Comparison of ENCODE assay signal across 8 mouse cellular contexts in the genomic region with DNA sequence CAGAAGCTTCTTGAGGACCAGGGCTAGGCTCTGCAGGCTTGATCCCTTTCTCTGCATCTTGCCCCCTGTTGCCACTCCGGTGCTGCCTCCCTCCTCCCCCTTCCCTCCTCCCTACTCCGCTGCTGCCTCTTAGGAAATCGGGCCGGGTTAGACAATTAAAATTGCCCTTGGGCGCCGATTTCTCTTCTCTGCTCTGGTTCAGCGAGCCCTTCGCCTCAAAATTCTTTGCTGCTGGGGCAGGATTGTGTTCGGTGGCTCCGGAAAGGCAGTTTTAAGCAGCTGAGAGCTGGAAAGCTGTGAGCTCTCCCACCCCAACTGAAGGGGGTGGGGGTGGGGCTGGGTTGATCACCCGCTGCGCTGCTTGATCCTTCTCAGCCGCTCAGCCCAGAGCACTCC. TPM values are rescaled to one million over a fixed set of nuclear protein-coding genes. Genes with fewer than 3 reads are reported as not detected.
DNase-seq lines count a peak whose midpoint lies in the region; ATAC-seq and TF ChIP-seq lines count a peak whose summit lies in the region.

No protein-coding gene starts in this region.

- H3K9me3 ChIP-seq in CH12.LX (replicated peaks; ENCODE audit: low read length) = no peaks in the 10 kb centered on the region
- H3K9me3 ChIP-seq in heart, embryonic 14.5 days (ENCODE audit: control insufficient read depth, low read length) = no peaks in the 10 kb centered on the region
- no peaks in the 10 kb centered on the region for H3K9me3 ChIP-seq in lung, postnatal 0 days (ENCODE audit: low read length)

- TF ChIP-seq CTCF in CH12.LX (conservative IDR thresholded peaks at IDR 0.05 in 1 of 2, IDR thresholded peaks at IDR 0.05 in 1 of 2; ENCODE audit: low read depth in 2 of 2, low read length in 2 of 2) = no peak
- TF ChIP-seq CTCF in lung, postnatal 0 days (IDR thresholded peaks at IDR 0.05) = no peak

- no peak for ATAC-seq in heart, embryonic 14.5 days (ENCODE audit: insufficient number of reproducible peaks, insufficient read depth, low FRiP score, low read depth)
- no peak for ATAC-seq in lung, postnatal 0 days
- ATAC-seq in erythroid progenitor cell, adult 5-6 weeks (replicated peaks; ENCODE audit: low FRiP score, poor library complexity, severe bottlenecking) = no peak

- 1% methylated on average over 13 of the region's 13 CpGs for WGBS in heart, embryonic 14.5 days
- WGBS in lung, postnatal 0 days = under 1% methylated on average over 13 of the region's 13 CpGs

- H3K36me3 ChIP-seq in CH12.LX (replicated peaks in 1 of 2; ENCODE audit: control insufficient read depth in 1 of 2, insufficient read depth in 1 of 2, low read length in 1 of 2) = peaks cover 18 to 46% of the 10 kb centered on the region in 2 experiments
- peaks cover 39% of the 10 kb centered on the region for H3K36me3 ChIP-seq in heart, embryonic 14.5 days (ENCODE audit: control insufficient read depth, insufficient read depth, low read length)
- 0 out of 2 replicates have a peak, but pooled peaks cover 6% of the 10 kb centered on the region for H3K36me3 ChIP-seq in lung, postnatal 0 days (ENCODE audit: insufficient read depth, low read length)

- peaks cover 5 to 40% of the 10 kb centered on the region in 2 experiments for H3K4me1 ChIP-seq in CH12.LX (ENCODE audit: control insufficient read depth in 1 of 2, insufficient read depth in 2 of 2)
- H3K4me1 ChIP-seq in heart, embryonic 14.5 days (ENCODE audit: control insufficient read depth in 2 of 2, insufficient read depth in 2 of 2, low read length in 2 of 2) = peaks cover 4 to 18% of the 10 kb centered on the region in 2 experiments
- H3K4me1 ChIP-seq in lung, postnatal 0 days (ENCODE audit: insufficient read depth, low read depth, low read length) = peaks cover 8% of the 10 kb centered on the region; the same call in 1 of the 2 replicates

- dilution Hi-C loops in CH12.LX (cut with MboI; ENCODE audit: extremely low pct_ligation_motif_present, extremely low pct_unique_long_range_greater_than_20kb, low sequenced_read_pairs) = no loop called here

- TF ChIP-seq EP300 in CH12.LX (IDR thresholded peaks at IDR 0.05; ENCODE audit: low read length) = no peak
- TF ChIP-seq EP300 in lung, postnatal 0 days (IDR thresholded peaks at IDR 0.05) = no peak

- DNase-seq in CH12.LX (ENCODE audit: extremely low read depth) (peak; percentile 20), NIH3T3 (ENCODE audit: low read depth) (peak; percentile 70)
- DNase-seq in embryo, embryonic 11 days = peak; percentile 71
- DNase-seq in kidney, postnatal 10 days = peak; percentile 73
- peak; percentile 75 for DNase-seq in lung, postnatal 0 days (ENCODE audit: low spot score)
- peak; percentile 34 to 35 for DNase-seq in spleen, postnatal 36 days (ENCODE audit: low spot score in 2 of 2)

- TF ChIP-seq RAD21 in CH12.LX (IDR thresholded peaks at IDR 0.05; ENCODE audit: low read depth, low read length) = no peak

- in situ Hi-C loops in CH12.LX (cut with MboI; ENCODE audit: low pct_ligation_motif_present, low pct_unique_long_range_greater_than_20kb, low sequenced_read_pairs) = no loop called here

- no peaks in the 10 kb centered on the region for H3K27me3 ChIP-seq in CH12.LX (replicated peaks)
- no peaks in the 10 kb centered on the region for H3K27me3 ChIP-seq in heart, embryonic 14.5 days (ENCODE audit: control insufficient read depth, insufficient read depth, low read length)
- H3K27me3 ChIP-seq in lung, postnatal 0 days (replicated peaks; ENCODE audit: insufficient read depth, low read length) = no peaks in the 10 kb centered on the region

- H3K9ac ChIP-seq in CH12.LX (ENCODE audit: insufficient read depth, low read depth) = peak overlapping the region; percentile 99
- H3K9ac ChIP-seq in heart, embryonic 14.5 days (ENCODE audit: low read length) = peak overlapping the region; percentile 100
- H3K9ac ChIP-seq in lung, postnatal 0 days (replicated peaks; ENCODE audit: low read depth) = peak overlapping the region; percentile 96

- H3K4me2 ChIP-seq in CH12.LX (ENCODE audit: insufficient read depth, low read depth, poor library complexity, severe bottlenecking) = peak overlapping the region; percentile 84
- H3K4me2 ChIP-seq in heart, embryonic 14.5 days (ENCODE audit: low read length) = peak overlapping the region; percentile 91
- H3K4me2 ChIP-seq in lung, postnatal 0 days (replicated peaks; ENCODE audit: low read depth, low read length) = peak overlapping the region; percentile 93

- no peak for TF ChIP-seq POLR2A in CH12.LX (IDR thresholded peaks at IDR 0.05; ENCODE audit: low read depth, low read length)

- H3K79me2 ChIP-seq in CH12.LX (replicated peaks; ENCODE audit: control insufficient read depth, extremely low read depth, insufficient read depth, poor library complexity, severe bottlenecking) = peaks cover 68% of the 10 kb centered on the region

- H3K27ac ChIP-seq in CH12.LX (ENCODE audit: insufficient read depth, low read depth) = peak overlapping the region; percentile 84
- H3K27ac ChIP-seq in heart, embryonic 14.5 days (replicated peaks in 1 of 2; ENCODE audit: control insufficient read depth in 1 of 2, insufficient read depth in 1 of 2, low read depth in 2 of 2, low read length in 2 of 2) = peak overlapping the region; percentile 89 to 93
- H3K27ac ChIP-seq in lung, postnatal 0 days (ENCODE audit: low read length) = peak overlapping the region; percentile 94

- peak overlapping the region; percentile 83 to 96 (median 88) for H3K4me3 ChIP-seq in CH12.LX (replicated peaks in 1 of 3; ENCODE audit: low read depth in 2 of 3, low read length in 2 of 3, poor library complexity in 1 of 3)
- peak overlapping the region; percentile 92 to 96 for H3K4me3 ChIP-seq in heart, embryonic 14.5 days (ENCODE audit: control insufficient read depth in 1 of 2, insufficient read depth in 1 of 2, low read depth in 1 of 2, low read length in 2 of 2)
- H3K4me3 ChIP-seq in lung, postnatal 0 days (ENCODE audit: low read depth, low read length) = peak overlapping the region; percentile 99

TF ChIP-seq in CH12.LX, 34 proteins besides CTCF, POLR2A, EP300 and RAD21:
- TF ChIP-seq POLR2AphosphoS2 (IDR thresholded peaks at IDR 0.05; ENCODE audit: low read depth, low read length) (no peak), UBTF (IDR thresholded peaks at IDR 0.05; ENCODE audit: low read depth, low read length) (no peak; the same call in 1 of the 2 replicates), MAZ (IDR thresholded peaks at IDR 0.05; ENCODE audit: low read depth, low read length) (peak; percentile 20; the same call in 1 of the 2 replicates), JUN (IDR thresholded peaks at IDR 0.05; ENCODE audit: insufficient read depth, low read depth, low read length) (no peak), NRF1 (IDR thresholded peaks at IDR 0.05; ENCODE audit: low read depth, low read length) (no peak; the same call in 1 of the 2 replicates), RCOR1 (conservative IDR thresholded peaks at IDR 0.05; ENCODE audit: low read depth, low read length) (no peak)

RNA-seq across cellular contexts. Expression of a gene that starts 2.3 kb away (rescaled TPM):
- total RNA-seq in CH12.LX (2012; rRNA removed) (28.4 and 30.5 TPM in 2 replicates), CH12.LX (2014; rRNA removed) (10.7 and 12.2 TPM in 2 replicates)
- polyA plus RNA-seq in CH12.LX (2012; ENCODE audit: insufficient read length, low read depth) = 59.7 and 61.8 TPM in 2 replicates
- 10.8 and 11.6 TPM in 2 replicates for polyA plus RNA-seq in heart, embryonic 14.5 days (2014; fragmentation: Nextera tagmentation; extraction: Ambion mirVana)
- polyA plus RNA-seq in lung, postnatal 0 days (2015; fragmentation: Nextera tagmentation; extraction: Ambion mirVana) = 7.7 and 9.0 TPM in 2 replicates
- 45.7 and 92.3 TPM in 2 replicates for total RNA-seq in erythroid progenitor cell, adult 5-6 weeks (2015; ENCODE audit: low replicate concordance)
- 27.2 and 39.9 TPM in 2 replicates for total RNA-seq in erythroid progenitor cell, adult 5-6 weeks (2017; ENCODE audit: low replicate concordance)

RNA-seq across cellular contexts. Expression of a gene that starts 47.2 kb away (rescaled TPM):
- total RNA-seq in CH12.LX (2012; rRNA removed) (37.7 and 39.0 TPM in 2 replicates), CH12.LX (2014; rRNA removed) (33.6 and 33.7 TPM in 2 replicates)
- polyA plus RNA-seq in CH12.LX (2012; ENCODE audit: insufficient read length, low read depth) = 20.9 and 21.6 TPM in 2 replicates
- 14.4 and 18.0 TPM in 2 replicates for polyA plus RNA-seq in heart, embryonic 14.5 days (2014; fragmentation: Nextera tagmentation; extraction: Ambion mirVana)
- polyA plus RNA-seq in lung, postnatal 0 days (2015; fragmentation: Nextera tagmentation; extraction: Ambion mirVana) = 9.4 and 9.7 TPM in 2 replicates
- total RNA-seq in erythroid progenitor cell, adult 5-6 weeks (2015; ENCODE audit: low replicate concordance) = 10.1 and 10.8 TPM in 2 replicates
- total RNA-seq in erythroid progenitor cell, adult 5-6 weeks (2017; ENCODE audit: low replicate concordance) = 7.1 and 10.8 TPM in 2 replicates

RNA-seq across cellular contexts. Expression of a gene that starts 52.9 kb away (rescaled TPM):
- total RNA-seq in CH12.LX (2012; rRNA removed) = 10.1 and 14.7 TPM in 2 replicates
- 4.3 and 5.2 TPM in 2 replicates for total RNA-seq in CH12.LX (2014; rRNA removed)
- polyA plus RNA-seq in CH12.LX (2012; ENCODE audit: insufficient read length, low read depth) = 13.1 and 13.4 TPM in 2 replicates
- polyA plus RNA-seq in heart, embryonic 14.5 days (2014; fragmentation: Nextera tagmentation; extraction: Ambion mirVana) = 95.2 and 98.3 TPM in 2 replicates
- 55.6 and 58.3 TPM in 2 replicates for polyA plus RNA-seq in lung, postnatal 0 days (2015; fragmentation: Nextera tagmentation; extraction: Ambion mirVana)
- 15.1 and 24.7 TPM in 2 replicates for total RNA-seq in erythroid progenitor cell, adult 5-6 weeks (2015; ENCODE audit: low replicate concordance)
- total RNA-seq in erythroid progenitor cell, adult 5-6 weeks (2017; ENCODE audit: low replicate concordance) = 13.1 and 17.6 TPM in 2 replicates

RNA-seq across cellular contexts. Expression of a gene that starts 54.2 kb away (rescaled TPM):
- total RNA-seq in CH12.LX (2012; rRNA removed) (0.04 TPM in 1 of 2 replicates, not detected in the other), CH12.LX (2014; rRNA removed) (not detected in 2 replicates)
- polyA plus RNA-seq in CH12.LX (2012; ENCODE audit: insufficient read length, low read depth) = 0.45 TPM in 1 of 2 replicates, not detected in the other
- polyA plus RNA-seq in heart, embryonic 14.5 days (2014; fragmentation: Nextera tagmentation; extraction: Ambion mirVana) = 0.15 TPM in 1 of 2 replicates, not detected in the other
- 0.04 and 0.06 TPM in 2 replicates for polyA plus RNA-seq in lung, postnatal 0 days (2015; fragmentation: Nextera tagmentation; extraction: Ambion mirVana)
- total RNA-seq in erythroid progenitor cell, adult 5-6 weeks (2015; ENCODE audit: low replicate concordance) = not detected in 2 replicates
- total RNA-seq in erythroid progenitor cell, adult 5-6 weeks (2017; ENCODE audit: low replicate concordance) = not detected in 2 replicates

Comparison
In these comparisons a context has a peak if more than half of its experiments do, and no peak if none do; other contexts are left out.
1. DNase-seq: peak in every context shown above with its lines; median percentile 75 in lung, postnatal 0 days; 73 in kidney, postnatal 10 days; 71 in embryo, embryonic 11 days; 70 in NIH3T3; 34 in spleen, postnatal 36 days; 20 in CH12.LX.